In genomic region chr10:44266561-44266960, GRCm38 (mm10) we compare ENCODE assay signal across 9 mouse cellular contexts. TPM values are rescaled to one million over a fixed set of nuclear protein-coding genes. Genes with fewer than 3 reads are reported as not detected.
DNase-seq lines count a peak whose midpoint lies in the region; ATAC-seq and TF ChIP-seq lines count a peak whose summit lies in the region.
"Had no signal": no experiment of that assay in that cellular context is flagged by ENCODE, and none has a peak within 500 bp of the region (broad histone marks: within the 10 kb centered on the region; RNA-seq: fewer than 3 reads in every experiment).

No protein-coding gene starts in this region.

- H3K4me1 ChIP-seq in heart, embryonic 11.5 days (ENCODE audit: control insufficient read depth, insufficient read depth, low read length): peaks cover 15% of the 10 kb centered on the region
- H3K4me1 ChIP-seq in cerebellum, adult 2 months (ENCODE audit: control insufficient read depth, insufficient read depth, low read length): no peaks in the 10 kb centered on the region; the same call in 1 of the 2 replicates
- H3K4me1 ChIP-seq in midbrain, embryonic 16.5 days (ENCODE audit: control insufficient read depth, insufficient read depth, low read length): peaks cover 15% of the 10 kb centered on the region

- TF ChIP-seq CTCF in cerebellum, adult 2 months (IDR thresholded peaks at IDR 0.05; ENCODE audit: borderline replicate concordance, insufficient read depth, low read depth, low read length): no peak

- no peaks in the 10 kb centered on the region for H3K27me3 ChIP-seq in heart, embryonic 11.5 days (ENCODE audit: control insufficient read depth, insufficient read depth, low read length)
- no peaks in the 10 kb centered on the region for H3K27me3 ChIP-seq in cerebellum, adult 2 months (ENCODE audit: control insufficient read depth, insufficient read depth, low read length)
- H3K27me3 ChIP-seq in midbrain, embryonic 16.5 days (ENCODE audit: control insufficient read depth, insufficient read depth, low read depth, low read length): no peaks in the 10 kb centered on the region

- peak overlapping the region; percentile 86; the same call in 1 of the 2 replicates for H3K4me2 ChIP-seq in heart, embryonic 11.5 days
- H3K4me2 ChIP-seq in midbrain, embryonic 16.5 days (ENCODE audit: low read length): no peak overlapping the region

- H3K4me3 ChIP-seq in heart, embryonic 11.5 days (ENCODE audit: low read depth, low read length): no peak overlapping the region
- H3K4me3 ChIP-seq in cerebellum, adult 2 months (replicated peaks; ENCODE audit: insufficient read depth, low read depth, low read length): no peak overlapping the region
- no peak overlapping the region for H3K4me3 ChIP-seq in midbrain, embryonic 16.5 days (ENCODE audit: low read depth, low read length)

- no peak for ATAC-seq in heart, embryonic 11.5 days (replicated peaks; ENCODE audit: insufficient number of reproducible peaks, low FRiP score, low TSS enrichment)
- no peak for ATAC-seq in midbrain, embryonic 16.5 days

- H3K9ac ChIP-seq in heart, embryonic 11.5 days (ENCODE audit: low read depth, low read length): no peak overlapping the region
- no peak overlapping the region for H3K9ac ChIP-seq in midbrain, embryonic 16.5 days (ENCODE audit: low read depth, low read length)

- DNase-seq in heart, adult 8-10 months (ENCODE audit: low spot score): no peak
- DNase-seq in brain, adult 2 months (ENCODE audit: low read depth, low spot score): peak; percentile 40
- DNase-seq in kidney, postnatal 14 days: peak; percentile 30
- peak; percentile 47 for DNase-seq in lung, postnatal 10 days
- no peak for DNase-seq in cerebellum, adult 2 months
- DNase-seq in heart, adult 9 months (ENCODE audit: low spot score in 2 of 2): no peak
- DNase-seq: cerebellum, postnatal 14 days had no signal

- no peaks in the 10 kb centered on the region for H3K9me3 ChIP-seq in heart, embryonic 11.5 days (replicated peaks; ENCODE audit: control insufficient read depth, low read length)
- H3K9me3 ChIP-seq in midbrain, embryonic 16.5 days (replicated peaks; ENCODE audit: control insufficient read depth, low read length, poor library complexity, severe bottlenecking): no peaks in the 10 kb centered on the region

- no peak for TF ChIP-seq POLR2A in cerebellum, adult 2 months (IDR thresholded peaks at IDR 0.05; ENCODE audit: borderline replicate concordance, insufficient read depth, low read length)

- H3K36me3 ChIP-seq in heart, embryonic 11.5 days (ENCODE audit: control insufficient read depth, insufficient read depth, low read length): no peaks in the 10 kb centered on the region
- no peaks in the 10 kb centered on the region for H3K36me3 ChIP-seq in midbrain, embryonic 16.5 days (ENCODE audit: control insufficient read depth, insufficient read depth, low read length)

- no peak overlapping the region for H3K27ac ChIP-seq in heart, embryonic 11.5 days (ENCODE audit: low read depth, low read length)
- no peak overlapping the region for H3K27ac ChIP-seq in cerebellum, adult 2 months (ENCODE audit: insufficient read depth, low read length)
- H3K27ac ChIP-seq in midbrain, embryonic 16.5 days (ENCODE audit: low read length): no peak overlapping the region

RNA-seq across cellular contexts. Expression of gene Atg5, which starts 1.6 kb away (rescaled TPM):
- 30.6 and 33.1 TPM in 2 replicates for polyA plus RNA-seq in heart, embryonic 11.5 days (2014; fragmentation: Nextera tagmentation; extraction: Ambion mirVana)
- 10 to 100 TPM; 14.7 to 16.8 (median 16.0) TPM for total RNA-seq in heart, adult 8-10 months (2022)
- polyA plus RNA-seq in cerebellum, adult 2 months (2012; rRNA removed): 19.6 and 21.2 TPM in 2 replicates
- 44.4 and 44.6 TPM in 2 replicates for polyA plus RNA-seq in midbrain, embryonic 16.5 days (2015; fragmentation: Nextera tagmentation; extraction: Ambion mirVana)

Comparison
In these comparisons a context has a peak if more than half of its experiments do, and no peak if none do; other contexts are left out.
1. DNase-seq: peak in brain, adult 2 months (single experiment), kidney, postnatal 14 days (single experiment) and lung, postnatal 10 days (single experiment); none in heart, adult 8-10 months (single experiment), cerebellum, adult 2 months (0 of 2) and heart, adult 9 months (0 of 2).